Mouse (Mus musculus): ENCODE measurements around the gene 9230112D13Rik. TPM values are rescaled to one million over a fixed set of nuclear protein-coding genes. Genes with fewer than 3 reads are reported as not detected.

9230112D13Rik gene
- polyA plus RNA-seq, 1 experiment from 2014 or later: not detected

GRCm38 (mm10) chr14:34471591-34471990, 51.0 kb downstream of the 9230112D13Rik start:
- Histone ChIP-seq H3K4me1 (replicated peaks; ENCODE audit: control insufficient read depth, insufficient read depth, low read length) (no peaks in the 10 kb centered on the region), H3K36me3 (ENCODE audit: control insufficient read depth, insufficient read depth, low read length) (no peaks in the 10 kb centered on the region), H3K4me3 (ENCODE audit: low read depth, low read length) (no peak overlapping the region), H3K27ac (ENCODE audit: low read depth, low read length) (no peak overlapping the region), H3K9ac (ENCODE audit: low read depth, low read length) (no peak overlapping the region), H3K9me3 (ENCODE audit: control insufficient read depth, low read length) (no peaks in the 10 kb centered on the region), H3K27me3 (replicated peaks; ENCODE audit: control insufficient read depth, insufficient read depth, low read length) (no peaks in the 10 kb centered on the region), H3K4me2 (no peak overlapping the region)
- ATAC-seq (replicated peaks; ENCODE audit: low FRiP score) (no peak), DNase-seq (ENCODE audit: low spot score) (no peak)

- no peak for DNase-seq (ENCODE audit: low spot score)
- H3K9me3 ChIP-seq (ENCODE audit: control insufficient read depth, low read length): no peaks in the 10 kb centered on the region
- H3K4me2 ChIP-seq: no peak overlapping the region
- WGBS: 80% methylated on average over 3 of the region's 3 CpGs
- no peaks in the 10 kb centered on the region for H3K4me1 ChIP-seq (replicated peaks; ENCODE audit: control insufficient read depth, insufficient read depth, low read length)
- no peak overlapping the region for H3K9ac ChIP-seq (ENCODE audit: low read depth, low read length)
- no peak overlapping the region for H3K27ac ChIP-seq (ENCODE audit: low read depth, low read length)
- H3K36me3 ChIP-seq (ENCODE audit: control insufficient read depth, insufficient read depth, low read length): no peaks in the 10 kb centered on the region
- ATAC-seq (replicated peaks; ENCODE audit: low FRiP score): no peak
- H3K27me3 ChIP-seq (replicated peaks; ENCODE audit: control insufficient read depth, insufficient read depth, low read length): no peaks in the 10 kb centered on the region
- H3K4me3 ChIP-seq (ENCODE audit: low read depth, low read length): no peak overlapping the region
Measured at GRCm38 (mm10) chr14:34466291-34466690, 56.3 kb downstream of the 9230112D13Rik start.

Other genes starting within 250 kb of the 9230112D13Rik start
- gene Shld2, start 212.3 kb downstream of the 9230112D13Rik start, polyA plus RNA-seq (2014; fragmentation: Nextera tagmentation; extraction: Ambion mirVana): 10.5 and 15.4 TPM in 2 replicates
- 182 and 192 TPM in 2 replicates for gene Glud1, start 212.1 kb downstream of the 9230112D13Rik start, polyA plus RNA-seq (2014; fragmentation: Nextera tagmentation; extraction: Ambion mirVana)
- 0.66 TPM in 1 of 2 replicates, not detected in the other for gene Fam25c, start 167.4 kb downstream of the 9230112D13Rik start, polyA plus RNA-seq (2014; fragmentation: Nextera tagmentation; extraction: Ambion mirVana)
- gene Sncg, start 148.0 kb downstream of the 9230112D13Rik start, polyA plus RNA-seq (2014; fragmentation: Nextera tagmentation; extraction: Ambion mirVana): 1.6 and 1.8 TPM in 2 replicates
- gene Mmrn2, start 147.3 kb downstream of the 9230112D13Rik start, polyA plus RNA-seq (2014; fragmentation: Nextera tagmentation; extraction: Ambion mirVana): 5.3 and 6.2 TPM in 2 replicates
- 17.4 and 18.0 TPM in 2 replicates for gene Bmpr1a, start 19.5 kb downstream of the 9230112D13Rik start, polyA plus RNA-seq (2014; fragmentation: Nextera tagmentation; extraction: Ambion mirVana)
- 0.38 and 2.7 TPM in 2 replicates for gene Ldb3, start 65.9 kb upstream of the 9230112D13Rik start, polyA plus RNA-seq (2014; fragmentation: Nextera tagmentation; extraction: Ambion mirVana)
- gene Opn4, start 77.3 kb upstream of the 9230112D13Rik start, polyA plus RNA-seq (2014; fragmentation: Nextera tagmentation; extraction: Ambion mirVana): not detected in 2 replicates
- 38.8 and 41.4 TPM in 2 replicates for gene Wapl, start 151.1 kb upstream of the 9230112D13Rik start, polyA plus RNA-seq (2014; fragmentation: Nextera tagmentation; extraction: Ambion mirVana)

Measured in liver, embryonic 11.5 days (tissue).